Mouse (Mus musculus) lung, embryonic 16.5 days (tissue): ENCODE measurements around the gene Vangl2. TPM values are rescaled to one million over a fixed set of nuclear protein-coding genes. Genes with fewer than 3 reads are reported as not detected.

Experiments
- ATAC-seq: fragments of 200-750 bp; cut with Nextera tagmentation; 2 replicates; pipeline ENCODE4 v1.8.0; 2017; ENCODE audit warnings: low read depth, mild to moderate bottlenecking, moderate library complexity
- H3K27ac ChIP-seq: fragments of 300-500 bp; sonication (generic); 2 replicates; pipeline ENCODE4 v1.5.1; 2014; ENCODE audit warnings: mild to moderate bottlenecking, control low read depth, low read length
- H3K27me3 ChIP-seq: fragments of 300-500 bp; sonication (generic); 2 replicates; pipeline ENCODE4 v1.6.1; 2014; ENCODE audit warnings: low read depth, low read length, mixed read lengths; ENCODE audit not compliant: control insufficient read depth, insufficient read depth
- H3K36me3 ChIP-seq: fragments of 300-500 bp; sonication (generic); 2 replicates; pipeline ENCODE4 v1.6.1; 2014; ENCODE audit warnings: low read length; ENCODE audit not compliant: control insufficient read depth, insufficient read depth
- H3K4me1 ChIP-seq: fragments of 300-500 bp; sonication (generic); replicated peaks from 2 replicates; pipeline ENCODE4 v1.6.1; 2014; ENCODE audit warnings: low read length, mixed read lengths; ENCODE audit not compliant: control insufficient read depth, insufficient read depth
- H3K4me2 ChIP-seq: fragments of 300-500 bp; sonication (generic); 2 replicates; pipeline ENCODE4 v1.6.1; 2014; ENCODE audit warnings: low read depth, low read length, control low read depth
- H3K4me3 ChIP-seq: fragments of 300-500 bp; sonication (generic); 2 replicates; pipeline ENCODE4 v1.5.1; 2014; ENCODE audit warnings: mild to moderate bottlenecking, low read length, control low read depth
- H3K9ac ChIP-seq: fragments of 300-500 bp; sonication (generic); 2 replicates; pipeline ENCODE4 v1.6.1; 2014; ENCODE audit warnings: low read length, control low read depth
- H3K9me3 ChIP-seq: fragments of 300-500 bp; sonication (generic); 2 replicates; pipeline ENCODE4 v1.6.1; 2016; ENCODE audit warnings: low read length; ENCODE audit not compliant: control insufficient read depth
- WGBS: fragments of 180-500 bp; shearing (Covaris S2); extraction: QIAGEN DNeasy Blood & Tissue Kit; methylation state at CpG from one replicate; pipeline ENCODE4 v1.1.7; 2014; 5-methylcytosine and 5-hydroxymethylcytosine counted together
- polyA plus RNA-seq: library from polyadenylated mRNA; unstranded; fragments of >200 nt; fragmentation: Nextera tagmentation; extraction: Ambion mirVana; gene quantifications from 2 replicates; pipeline ENCODE4 v1.2.1, GENCODE M21; 2015

The Vangl2 gene
- polyA plus RNA-seq, 1 experiment from 2014 or later = 12.2 TPM

DNA sequence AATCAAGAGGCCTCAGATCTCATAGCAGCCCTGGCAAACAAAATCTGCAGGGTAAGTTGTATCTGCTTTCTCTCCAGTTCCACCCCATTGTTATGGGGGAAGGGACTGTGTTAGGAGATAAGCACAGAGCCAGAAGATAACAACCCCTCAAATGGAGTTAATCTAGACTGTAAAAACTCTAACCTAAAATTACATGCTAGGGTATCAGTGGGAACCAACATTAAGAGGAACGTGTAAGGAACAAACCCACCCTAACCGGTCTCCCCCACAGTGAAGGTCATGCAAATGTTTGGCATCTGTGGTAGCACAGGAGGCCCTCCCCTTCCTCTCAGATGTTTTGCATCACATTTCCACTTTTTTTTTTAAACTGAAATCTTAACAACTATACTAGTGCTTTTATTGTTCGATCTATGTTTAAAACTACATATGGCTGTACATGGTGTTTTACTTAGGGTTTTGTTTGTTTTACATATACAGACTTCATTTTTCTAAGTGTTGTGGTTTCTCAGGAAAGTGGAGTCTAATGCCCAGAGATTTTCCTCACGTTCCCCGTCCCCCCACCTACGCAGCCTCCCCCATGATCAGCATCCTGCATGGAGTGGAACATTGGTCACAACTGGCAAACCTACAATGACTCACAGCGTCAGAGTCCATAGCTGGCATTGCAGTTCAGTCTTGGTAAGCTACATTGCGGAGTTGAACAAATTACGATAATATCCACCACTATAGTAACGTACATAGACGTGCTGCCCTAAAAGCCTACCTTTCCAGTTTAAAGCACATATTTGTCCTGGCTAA, 33.1 kb downstream of the Vangl2 start:
- no peaks in the 10 kb centered on the region for H3K36me3 ChIP-seq
- H3K4me3 ChIP-seq = no peak overlapping the region
- no peak overlapping the region for H3K27ac ChIP-seq
- no peaks in the 10 kb centered on the region for H3K4me1 ChIP-seq
- 70% methylated on average over 11 of the region's 11 CpGs for WGBS
- no peak for ATAC-seq
- H3K9me3 ChIP-seq = no peaks in the 10 kb centered on the region
- H3K9ac ChIP-seq = no peak overlapping the region
- H3K27me3 ChIP-seq = no peaks in the 10 kb centered on the region
- no peak overlapping the region for H3K4me2 ChIP-seq

DNA sequence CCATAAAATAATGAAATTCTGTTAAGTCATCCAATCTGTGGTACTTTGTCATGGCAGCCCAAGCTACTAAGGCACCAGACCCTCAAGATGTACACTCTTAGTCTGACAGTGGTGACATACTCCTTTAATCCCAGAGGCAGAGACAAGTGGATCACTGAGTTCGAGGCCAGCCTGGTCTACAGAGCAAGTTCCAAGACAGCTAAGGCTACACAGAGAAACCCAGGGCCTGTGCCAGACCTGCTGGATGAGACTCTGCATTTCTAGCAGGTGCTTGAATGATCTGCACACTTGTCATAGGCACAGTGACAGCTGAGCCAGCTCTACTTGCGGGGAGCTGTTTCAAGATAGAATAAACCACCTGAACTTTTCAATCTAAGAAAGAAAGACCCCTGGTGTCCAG, 33.7 kb downstream of the Vangl2 start:
- no peak for ATAC-seq
- no peak overlapping the region for H3K4me3 ChIP-seq
- no peaks in the 10 kb centered on the region for H3K27me3 ChIP-seq
- no peak overlapping the region for H3K9ac ChIP-seq
- no peaks in the 10 kb centered on the region for H3K9me3 ChIP-seq
- WGBS = 71% methylated on average over 2 of the region's 2 CpGs
- no peaks in the 10 kb centered on the region for H3K4me1 ChIP-seq
- H3K36me3 ChIP-seq = no peaks in the 10 kb centered on the region
- H3K27ac ChIP-seq = no peak overlapping the region
- H3K4me2 ChIP-seq = no peak overlapping the region

DNA sequence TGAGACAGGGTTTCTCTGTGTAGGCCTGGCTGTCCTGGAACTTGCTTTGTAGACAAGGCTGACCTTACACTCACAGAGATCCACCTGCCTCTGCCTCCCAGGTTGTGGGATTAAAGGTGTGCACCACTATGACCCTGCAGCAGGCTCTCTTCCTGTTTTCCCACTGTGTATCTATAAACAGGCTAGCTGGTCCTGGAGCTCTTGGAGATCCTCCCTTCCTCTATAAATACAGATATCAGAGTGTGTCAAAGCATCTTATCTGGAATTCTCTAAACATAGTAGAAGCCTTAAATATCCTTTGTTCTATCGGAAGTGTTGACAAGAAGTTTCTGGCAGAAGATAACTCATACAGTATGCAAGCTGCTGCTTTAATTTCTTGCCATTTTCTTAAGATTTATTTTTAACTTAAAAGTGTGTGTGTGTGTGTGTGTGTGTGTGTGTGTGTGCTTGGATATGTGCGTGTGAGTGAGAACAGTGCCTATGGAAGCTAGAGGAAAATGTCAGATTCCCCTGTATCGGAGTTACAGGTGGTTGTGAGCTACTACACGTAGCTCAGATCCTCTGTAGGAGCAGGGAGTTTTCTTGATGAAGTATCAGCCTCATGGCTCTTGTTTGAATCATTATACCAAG, 35.2 kb downstream of the Vangl2 start:
- H3K27ac ChIP-seq = no peak overlapping the region

DNA sequence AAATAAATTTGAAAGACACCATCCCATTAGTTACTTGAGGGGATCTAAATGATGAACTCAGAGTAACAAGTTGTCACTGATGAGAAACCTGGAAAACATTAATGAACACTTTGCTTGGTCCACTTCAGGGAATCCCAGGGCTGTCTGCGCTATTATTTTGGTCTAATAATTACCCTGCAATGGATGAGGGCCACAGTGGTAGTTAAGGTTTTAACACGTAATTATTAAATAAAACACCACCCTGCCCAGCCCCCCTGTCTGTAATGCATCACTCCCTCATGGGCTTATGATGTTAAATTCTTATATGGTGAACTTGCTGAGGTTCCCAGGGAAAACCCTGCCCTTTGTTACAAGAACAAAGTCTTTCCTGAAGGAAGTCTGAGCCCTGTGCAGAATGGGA, 36.4 kb downstream of the Vangl2 start:
- Histone ChIP-seq H3K27me3 (no peaks in the 10 kb centered on the region), H3K4me2 (no peak overlapping the region), H3K36me3 (no peaks in the 10 kb centered on the region), H3K27ac (no peak overlapping the region), H3K9ac (no peak overlapping the region), H3K9me3 (no peaks in the 10 kb centered on the region), H3K4me3 (no peak overlapping the region), H3K4me1 (no peaks in the 10 kb centered on the region)
- 83% methylated on average over 2 of the region's 2 CpGs for WGBS
- no peak for ATAC-seq

More for the DNA sequence above, 35.2 kb downstream of the Vangl2 start:
- Histone ChIP-seq H3K36me3 (no peaks in the 10 kb centered on the region), H3K9me3 (no peaks in the 10 kb centered on the region), H3K9ac (no peak overlapping the region), H3K4me1 (no peaks in the 10 kb centered on the region), H3K27me3 (no peaks in the 10 kb centered on the region), H3K4me3 (no peak overlapping the region), H3K4me2 (no peak overlapping the region)
- ATAC-seq = no peak
- 47% methylated on average over 4 of the region's 4 CpGs for WGBS

DNA sequence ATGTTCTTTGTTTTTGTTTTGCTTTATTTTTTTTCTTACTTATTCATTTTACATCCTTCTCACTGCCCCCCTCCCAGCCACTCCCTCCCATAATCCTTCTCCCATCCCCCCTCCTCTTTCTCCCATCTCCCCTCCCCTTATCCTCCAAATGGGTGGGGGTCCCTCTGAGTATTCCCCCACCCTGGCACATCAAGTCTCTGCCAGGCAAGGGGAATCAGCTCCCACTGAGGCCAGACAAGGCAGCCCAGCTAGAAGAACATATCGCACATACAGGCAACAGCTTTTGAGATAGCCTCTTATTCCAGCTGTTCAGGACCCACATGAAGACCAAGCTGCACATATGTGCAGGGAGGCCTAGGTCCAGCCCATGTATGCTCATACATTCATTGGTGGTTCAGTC, 44.1 kb downstream of the Vangl2 start:
- Histone ChIP-seq H3K27me3 (no peaks in the 10 kb centered on the region), H3K4me3 (no peak overlapping the region), H3K9me3 (no peaks in the 10 kb centered on the region), H3K36me3 (no peaks in the 10 kb centered on the region), H3K9ac (no peak overlapping the region), H3K27ac (no peak overlapping the region), H3K4me2 (no peak overlapping the region), H3K4me1 (no peaks in the 10 kb centered on the region)
- 96% methylated on average over 1 of the region's 1 CpGs for WGBS
- ATAC-seq = no peak

DNA sequence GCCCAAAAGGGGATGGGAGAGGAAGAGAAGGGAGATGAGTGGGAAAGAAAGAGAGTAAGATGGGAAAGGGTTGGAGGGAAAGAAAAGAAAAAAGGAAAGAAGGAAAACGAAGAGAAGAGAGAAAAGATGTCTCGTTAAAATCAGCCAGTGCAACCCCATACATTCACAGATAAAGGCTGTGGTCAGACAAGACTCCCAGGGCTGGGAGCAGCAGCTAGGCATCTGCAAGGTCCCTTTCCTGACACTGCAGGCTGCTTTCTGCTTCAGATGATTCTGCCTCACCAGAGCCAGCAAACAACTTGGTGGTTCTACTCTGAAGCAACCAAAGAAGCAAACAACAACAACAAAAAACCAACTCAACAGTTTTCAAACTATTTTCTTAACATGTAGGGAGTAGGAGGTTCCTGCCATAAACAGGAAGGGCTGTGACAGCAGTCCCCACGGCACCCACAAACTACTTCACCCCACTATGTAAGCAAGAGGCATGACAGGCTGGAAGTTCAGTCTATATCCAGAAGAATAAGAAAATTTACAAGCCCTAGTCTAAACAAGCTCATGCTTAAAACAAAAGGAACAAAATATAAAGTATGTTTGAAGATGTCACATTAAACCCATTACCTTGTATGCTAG, 44.8 kb downstream of the Vangl2 start:
- no peak overlapping the region for H3K27ac ChIP-seq
- no peaks in the 10 kb centered on the region for H3K36me3 ChIP-seq
- WGBS = 59% methylated on average over 3 of the region's 3 CpGs
- no peaks in the 10 kb centered on the region for H3K4me1 ChIP-seq
- no peak overlapping the region for H3K4me2 ChIP-seq
- no peaks in the 10 kb centered on the region for H3K9me3 ChIP-seq
- no peak for ATAC-seq
- no peak overlapping the region for H3K9ac ChIP-seq
- no peak overlapping the region for H3K4me3 ChIP-seq
- no peaks in the 10 kb centered on the region for H3K27me3 ChIP-seq

DNA sequence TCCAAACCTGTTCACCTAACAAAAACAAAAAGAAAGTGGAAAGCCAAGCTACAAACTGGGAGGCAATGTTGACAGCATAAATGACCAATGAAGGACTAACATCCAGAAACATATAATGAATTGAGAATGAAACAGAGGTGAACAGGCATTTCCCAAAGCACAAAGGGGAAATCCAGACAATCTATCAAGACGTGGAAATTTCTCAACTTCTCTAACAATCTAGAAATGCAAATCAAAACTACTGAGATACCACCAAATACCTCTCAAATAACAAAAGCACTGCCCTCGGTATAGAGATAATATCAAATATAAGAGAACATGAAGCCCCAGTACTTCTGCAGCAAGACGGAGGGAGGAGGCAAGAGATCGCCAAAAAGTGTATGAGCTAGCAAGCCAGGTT, 45.5 kb downstream of the Vangl2 start:
- Histone ChIP-seq H3K4me1 (no peaks in the 10 kb centered on the region), H3K27me3 (no peaks in the 10 kb centered on the region), H3K9ac (no peak overlapping the region), H3K4me3 (no peak overlapping the region), H3K27ac (no peak overlapping the region), H3K4me2 (no peak overlapping the region), H3K36me3 (no peaks in the 10 kb centered on the region), H3K9me3 (no peaks in the 10 kb centered on the region)
- no peak for ATAC-seq
- 64% methylated on average over 4 of the region's 4 CpGs for WGBS

DNA sequence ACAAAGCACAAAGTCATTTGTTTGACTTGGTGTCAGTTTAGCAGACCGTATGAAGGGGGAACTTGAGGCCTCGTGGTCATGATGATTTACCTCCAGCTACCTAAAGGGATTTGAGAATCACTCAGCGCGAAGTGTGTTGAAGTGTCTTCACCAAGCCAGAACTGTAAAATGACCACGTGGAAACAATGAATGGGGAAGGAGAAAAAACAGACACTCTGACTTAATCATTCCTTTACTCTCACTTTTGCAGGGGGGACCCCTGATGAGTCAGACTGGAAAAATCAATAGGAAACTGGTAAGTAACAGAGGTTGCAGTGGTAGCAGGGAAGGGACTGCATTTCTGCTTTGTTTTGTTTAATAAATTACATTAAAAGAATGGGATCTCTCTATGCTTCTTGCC, 46.1 kb downstream of the Vangl2 start:
- no peak overlapping the region for H3K9ac ChIP-seq
- H3K27ac ChIP-seq = no peak overlapping the region
- H3K4me3 ChIP-seq = no peak overlapping the region
- H3K36me3 ChIP-seq = no peaks in the 10 kb centered on the region
- ATAC-seq = no peak
- no peak overlapping the region for H3K4me2 ChIP-seq
- no peaks in the 10 kb centered on the region for H3K4me1 ChIP-seq
- no peaks in the 10 kb centered on the region for H3K27me3 ChIP-seq
- WGBS = 60% methylated on average over 5 of the region's 5 CpGs
- no peaks in the 10 kb centered on the region for H3K9me3 ChIP-seq

DNA sequence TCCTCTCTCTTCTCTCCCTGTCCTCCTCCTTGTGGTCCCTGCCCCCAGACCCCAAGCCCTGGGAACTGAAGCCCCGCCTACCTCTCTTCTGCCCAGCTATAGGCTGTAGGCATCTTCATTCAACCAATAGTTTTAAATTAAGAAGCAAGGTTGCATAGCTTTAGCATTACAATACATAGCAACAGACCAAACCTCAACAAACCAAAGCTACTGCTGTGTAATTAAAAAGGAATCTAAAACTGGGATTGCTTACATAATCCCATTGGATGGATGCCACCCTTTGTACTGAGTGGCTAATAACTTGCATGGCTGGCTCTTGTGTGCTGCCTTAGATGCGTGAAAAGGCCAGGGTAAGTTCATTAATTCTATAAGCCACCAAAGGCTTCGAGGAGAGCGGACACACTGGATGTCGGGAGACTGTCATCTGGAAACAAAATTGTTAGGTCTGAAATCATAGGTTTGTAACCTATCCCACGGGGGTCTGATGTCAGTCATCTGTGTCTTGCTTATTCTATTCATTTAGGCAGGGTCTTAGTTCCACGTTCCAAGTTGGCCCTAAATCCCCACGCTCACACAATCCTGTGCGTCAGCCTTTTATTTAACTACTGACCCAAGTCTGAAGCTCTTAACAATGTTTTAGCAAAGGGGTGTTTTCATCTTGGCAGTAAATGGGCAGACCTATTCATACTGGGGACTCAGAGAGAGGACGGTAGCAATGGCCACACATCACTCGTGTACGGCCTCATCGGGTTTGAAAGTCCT, 48.1 kb downstream of the Vangl2 start:
- WGBS = 88% methylated on average over 13 of the region's 13 CpGs
- no peaks in the 10 kb centered on the region for H3K36me3 ChIP-seq
- H3K27ac ChIP-seq = no peak overlapping the region
- no peak overlapping the region for H3K4me2 ChIP-seq
- no peak overlapping the region for H3K9ac ChIP-seq
- H3K4me3 ChIP-seq = no peak overlapping the region
- H3K9me3 ChIP-seq = no peaks in the 10 kb centered on the region; the same call in 1 of the 2 replicates
- H3K27me3 ChIP-seq = no peaks in the 10 kb centered on the region
- no peak for ATAC-seq
- H3K4me1 ChIP-seq = no peaks in the 10 kb centered on the region
